In genomic region chr12:3771080-3771479, GRCm38 (mm10) we compare ENCODE assay signal across 33 mouse cellular contexts. TPM values are rescaled to one million over a fixed set of nuclear protein-coding genes. Genes with fewer than 3 reads are reported as not detected.
DNase-seq lines count a peak whose midpoint lies in the region; ATAC-seq and TF ChIP-seq lines count a peak whose summit lies in the region.
"Had no signal": no experiment of that assay in that cellular context is flagged by ENCODE, and none has a peak within 500 bp of the region (broad histone marks: within the 10 kb centered on the region; RNA-seq: fewer than 3 reads in every experiment).

No protein-coding gene starts in this region.

- no peak for DNase-seq in layer of hippocampus, adult 2 months (ENCODE audit: low spot score in 2 of 2)
- DNase-seq in layer of hippocampus, adult 9-10 months (ENCODE audit: low spot score): no peak
- peak; percentile 37 to 41 for DNase-seq in B cell, adult 2 months
- no peak for DNase-seq in neural tube, embryonic 10.5 days (ENCODE audit: extremely low spot score, low spot score)
- no peak for DNase-seq in adrenal gland, adult (ENCODE audit: inconsistent age in 2 of 2, low spot score in 1 of 2)
- no peak for DNase-seq in adrenal gland, postnatal 25 days
- DNase-seq: adrenal gland, adult 8-10 months; cerebellum, adult 11 months; cerebellum, postnatal 10 days; gastrocnemius, postnatal 14 days; heart, adult 11 months; kidney, adult 18-20 months; kidney, postnatal 25 days; layer of hippocampus, postnatal 36 days; liver; lung, embryonic 14.5 days; lung, postnatal 14 days; thymus, adult 18-20 months; thymus, postnatal 36 days had no signal

- peaks cover 6% of the 10 kb centered on the region for H3K4me1 ChIP-seq in cortical plate, adult 2 months (ENCODE audit: control insufficient read depth, insufficient read depth, low read length)
- H3K4me1 ChIP-seq: forebrain, embryonic 13.5 days; heart, embryonic 12.5 days; hindbrain, embryonic 15.5 days; midbrain, embryonic 13.5 days had no signal

- H3K27ac ChIP-seq in layer of hippocampus, adult 2 months: peak overlapping the region; percentile 69
- H3K27ac ChIP-seq in cortical plate, adult 2 months (ENCODE audit: insufficient read depth, low read length): peak overlapping the region; percentile 43
- H3K27ac ChIP-seq: forebrain, embryonic 13.5 days; hindbrain, embryonic 10.5 days; hindbrain, embryonic 15.5 days; kidney, embryonic 15.5 days; liver, embryonic 14.5 days; midbrain, embryonic 13.5 days; stomach, postnatal 0 days had no signal

- peak; percentile 33; the same call in 1 of the 2 replicates for ATAC-seq in monocyte, adult 5-6 weeks (replicated peaks; ENCODE audit: insufficient number of reproducible peaks, low FRiP score, low TSS enrichment, poor library complexity, severe bottlenecking)
- ATAC-seq: activated CD4-positive, CD25-positive, alpha-beta regulatory T cell, adult 4 months; CD4-positive, CD25-positive, alpha-beta regulatory T cell, adult 4 months; forebrain, embryonic 13.5 days; inflammation-experienced regulatory T-cells, adult 6 months; midbrain, embryonic 13.5 days had no signal

- TF ChIP-seq POLR2A in cortical plate, adult 2 months (IDR thresholded peaks at IDR 0.05; ENCODE audit: extremely low read depth, insufficient read depth, low read length): no peak

- no peak for TF ChIP-seq CTCF in layer of hippocampus, adult 2 months (conservative IDR thresholded peaks at IDR 0.05)
- TF ChIP-seq CTCF in cortical plate, adult 2 months (IDR thresholded peaks at IDR 0.05; ENCODE audit: extremely low read depth, insufficient read depth, low read length): no peak

- no peak overlapping the region for H3K4me3 ChIP-seq in layer of hippocampus, adult 2 months
- H3K4me3 ChIP-seq in cortical plate, adult 2 months (ENCODE audit: insufficient read depth, low read length): no peak overlapping the region
- H3K4me3 ChIP-seq: forebrain, embryonic 13.5 days; heart, embryonic 12.5 days; hindbrain, embryonic 10.5 days; hindbrain, embryonic 15.5 days; kidney, embryonic 15.5 days; megakaryocyte, embryonic 14.5 days; midbrain, embryonic 13.5 days had no signal

RNA-seq across cellular contexts. Expression of gene Dnmt3a, which starts 34.7 kb away (rescaled TPM):
- total RNA-seq in layer of hippocampus, adult 2 months (2021): 10 to 100 TPM; 70.3 to 82.5 TPM
- 38.2 and 38.3 TPM in 2 replicates for polyA plus RNA-seq in cortical plate, adult 2 months (2012; rRNA removed)
- total RNA-seq in monocyte, adult 5-6 weeks (2017): 13.2 to 31.5 TPM (median 18.2 TPM) in 3 replicates
- 62.9 and 86.0 TPM in 2 replicates for total RNA-seq in adrenal gland, postnatal 25 days (2021)

Comparison
In these comparisons a context has a peak if more than half of its experiments do, and no peak if none do; other contexts are left out.
1. DNase-seq: peak in B cell, adult 2 months (2 of 2); none in layer of hippocampus, adult 2 months (0 of 2), layer of hippocampus, adult 9-10 months (single experiment), neural tube, embryonic 10.5 days (single experiment), adrenal gland, adult (0 of 2) and adrenal gland, postnatal 25 days (single experiment).